Mouse (Mus musculus) lung, embryonic 16.5 days (tissue): Measurements from ENCODE around the gene Rasal2. TPM values are rescaled to one million over a fixed set of nuclear protein-coding genes. Genes with fewer than 3 reads are reported as not detected.

ENCODE experiments used
- ATAC-seq: fragments of 200-750 bp; cut with Nextera tagmentation; 2 replicates; pipeline ENCODE4 v1.8.0; 2017; ENCODE audit warnings: low read depth, mild to moderate bottlenecking, moderate library complexity
- H3K27ac ChIP-seq: fragments of 300-500 bp; sonication (generic); 2 replicates; pipeline ENCODE4 v1.5.1; 2014; ENCODE audit warnings: mild to moderate bottlenecking, control low read depth, low read length
- H3K27me3 ChIP-seq: fragments of 300-500 bp; sonication (generic); 2 replicates; pipeline ENCODE4 v1.6.1; 2014; ENCODE audit warnings: low read depth, low read length, mixed read lengths; ENCODE audit not compliant: control insufficient read depth, insufficient read depth
- H3K36me3 ChIP-seq: fragments of 300-500 bp; sonication (generic); 2 replicates; pipeline ENCODE4 v1.6.1; 2014; ENCODE audit warnings: low read length; ENCODE audit not compliant: control insufficient read depth, insufficient read depth
- H3K4me1 ChIP-seq: fragments of 300-500 bp; sonication (generic); replicated peaks from 2 replicates; pipeline ENCODE4 v1.6.1; 2014; ENCODE audit warnings: low read length, mixed read lengths; ENCODE audit not compliant: control insufficient read depth, insufficient read depth
- H3K4me2 ChIP-seq: fragments of 300-500 bp; sonication (generic); 2 replicates; pipeline ENCODE4 v1.6.1; 2014; ENCODE audit warnings: low read depth, low read length, control low read depth
- H3K4me3 ChIP-seq: fragments of 300-500 bp; sonication (generic); 2 replicates; pipeline ENCODE4 v1.5.1; 2014; ENCODE audit warnings: mild to moderate bottlenecking, low read length, control low read depth
- H3K9ac ChIP-seq: fragments of 300-500 bp; sonication (generic); 2 replicates; pipeline ENCODE4 v1.6.1; 2014; ENCODE audit warnings: low read length, control low read depth
- H3K9me3 ChIP-seq: fragments of 300-500 bp; sonication (generic); 2 replicates; pipeline ENCODE4 v1.6.1; 2016; ENCODE audit warnings: low read length; ENCODE audit not compliant: control insufficient read depth
- whole genome bisulfite sequencing: fragments of 180-500 bp; shearing (Covaris S2); extraction: QIAGEN DNeasy Blood & Tissue Kit; methylation state at CpG from one replicate; pipeline ENCODE4 v1.1.7; 2014; 5-methylcytosine and 5-hydroxymethylcytosine counted together
- polyA plus RNA-seq: library from polyadenylated mRNA; unstranded; fragments of >200 nt; fragmentation: Nextera tagmentation; extraction: Ambion mirVana; gene quantifications from 2 replicates; pipeline ENCODE4 v1.2.1, GENCODE M21; 2015

Rasal2 gene
- polyA plus RNA-seq, 1 experiment from 2014 or later = 8.5 TPM

DNA sequence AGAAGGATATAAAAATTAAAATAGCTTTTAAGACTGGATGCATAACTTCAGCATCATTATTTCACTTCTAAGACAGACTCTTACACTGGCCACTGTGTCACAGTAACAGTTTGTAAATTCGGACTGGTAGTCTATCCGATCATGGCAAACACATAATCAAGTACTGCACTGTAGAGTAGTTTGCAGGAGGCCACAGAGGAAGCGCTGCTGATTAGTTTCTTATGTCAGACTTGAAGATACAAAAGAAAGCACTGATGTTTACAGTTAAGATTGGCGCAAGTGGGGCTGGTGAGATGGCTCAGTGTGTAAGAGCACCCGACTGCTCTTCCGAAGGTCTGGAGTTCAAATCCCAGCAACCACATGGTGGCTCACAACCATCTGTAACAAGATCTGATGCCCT is 187.4 kb downstream of the Rasal2 start:
- H3K4me1 ChIP-seq = no peaks in the 10 kb centered on the region
- H3K9me3 ChIP-seq = no peaks in the 10 kb centered on the region
- peak; percentile 34; the same call in 1 of the 2 replicates for ATAC-seq
- H3K4me2 ChIP-seq = no peak overlapping the region
- no peaks in the 10 kb centered on the region for H3K27me3 ChIP-seq
- 73% methylated on average over 6 of the region's 6 CpGs for WGBS
- no peak overlapping the region for H3K4me3 ChIP-seq
- H3K36me3 ChIP-seq = no peaks in the 10 kb centered on the region
- no peak overlapping the region for H3K27ac ChIP-seq
- no peak overlapping the region for H3K9ac ChIP-seq

GRCm38 (mm10) chr1:157220910-157221309 is 191.5 kb downstream of the Rasal2 start:
- Histone ChIP-seq H3K4me2 (no peak overlapping the region), H3K9ac (no peak overlapping the region), H3K4me3 (no peak overlapping the region), H3K9me3 (no peaks in the 10 kb centered on the region), H3K36me3 (no peaks in the 10 kb centered on the region), H3K27me3 (no peaks in the 10 kb centered on the region), H3K27ac (no peak overlapping the region), H3K4me1 (no peaks in the 10 kb centered on the region)
- WGBS = 80% methylated on average over 3 of the region's 3 CpGs
- no peak for ATAC-seq

DNA sequence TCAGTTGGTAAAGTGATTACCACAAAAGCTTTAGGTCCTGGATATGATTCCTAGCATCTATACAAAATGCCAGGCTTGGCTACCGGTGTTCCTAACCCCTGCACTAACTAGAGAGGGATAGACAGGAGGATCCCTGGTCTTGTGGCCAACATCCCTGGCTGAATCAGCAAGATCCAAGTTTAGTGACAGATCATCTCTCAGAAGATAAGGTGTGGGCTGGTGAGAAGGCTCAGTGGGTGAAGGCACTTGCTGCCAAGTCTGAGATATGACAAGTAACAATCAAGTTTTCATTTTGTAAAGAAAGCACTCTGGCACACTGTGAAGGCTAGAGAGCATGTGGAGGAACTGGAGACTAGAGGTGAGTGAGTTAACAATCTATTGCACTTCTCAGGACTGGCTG is 191.9 kb downstream of the Rasal2 start:
- WGBS = 89% methylated on average over 1 of the region's 1 CpGs
- no peak for ATAC-seq

GRCm38 (mm10) chr1:157208754-157209153 is 203.6 kb downstream of the Rasal2 start:
- Histone ChIP-seq H3K9ac (no peak overlapping the region), H3K4me3 (no peak overlapping the region), H3K4me1 (peaks cover 11% of the 10 kb centered on the region), H3K36me3 (no peaks in the 10 kb centered on the region), H3K9me3 (no peaks in the 10 kb centered on the region; the same call in 1 of the 2 replicates), H3K27me3 (no peaks in the 10 kb centered on the region), H3K27ac (peak overlapping the region; percentile 39; the same call in 1 of the 2 replicates), H3K4me2 (no peak overlapping the region)
- 5% methylated on average over 1 of the region's 1 CpGs for WGBS
- ATAC-seq = peak; percentile 91

More for the DNA sequence above, 191.9 kb downstream of the Rasal2 start:
- Histone ChIP-seq H3K27me3 (no peaks in the 10 kb centered on the region), H3K4me3 (no peak overlapping the region), H3K9me3 (no peaks in the 10 kb centered on the region), H3K36me3 (no peaks in the 10 kb centered on the region), H3K27ac (no peak overlapping the region), H3K4me2 (no peak overlapping the region), H3K4me1 (no peaks in the 10 kb centered on the region), H3K9ac (no peak overlapping the region)

- Histone ChIP-seq H3K27ac (no peak overlapping the region), H3K9ac (no peak overlapping the region), H3K27me3 (no peaks in the 10 kb centered on the region), H3K36me3 (no peaks in the 10 kb centered on the region), H3K9me3 (no peaks in the 10 kb centered on the region), H3K4me2 (no peak overlapping the region), H3K4me3 (no peak overlapping the region), H3K4me1 (peaks cover 11% of the 10 kb centered on the region)
- ATAC-seq = no peak
- 69% methylated on average over 4 of the region's 4 CpGs for WGBS
Measured at GRCm38 (mm10) chr1:157205685-157206084, 206.7 kb downstream of the Rasal2 start.

DNA sequence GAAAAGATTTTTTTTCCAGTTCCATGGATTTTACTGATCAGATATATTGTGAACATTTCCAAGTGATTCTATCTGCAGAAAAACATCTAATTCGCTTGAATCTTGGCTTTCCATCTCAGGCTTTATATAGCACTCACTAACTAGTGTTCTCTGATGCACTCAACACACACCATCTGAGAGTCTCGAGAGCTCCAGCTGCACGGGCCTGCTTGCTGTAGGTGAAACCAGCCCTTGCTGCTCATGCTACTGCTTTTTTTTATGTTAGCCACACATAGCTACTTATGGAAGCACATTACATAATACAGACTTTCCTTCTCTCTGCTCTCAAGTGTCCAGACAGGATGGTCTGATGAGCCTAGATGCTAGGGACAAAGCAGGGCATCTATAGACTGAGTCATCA is 229.4 kb downstream of the Rasal2 start:
- no peak for ATAC-seq
- Histone ChIP-seq H3K4me3 (no peak overlapping the region), H3K4me1 (peaks cover 7% of the 10 kb centered on the region; the same call in 1 of the 2 replicates), H3K9me3 (no peaks in the 10 kb centered on the region), H3K27ac (no peak overlapping the region), H3K4me2 (no peak overlapping the region), H3K27me3 (no peaks in the 10 kb centered on the region), H3K36me3 (no peaks in the 10 kb centered on the region), H3K9ac (no peak overlapping the region)
- WGBS = 65% methylated on average over 3 of the region's 3 CpGs

GRCm38 (mm10) chr1:157182431-157182830 is 230.0 kb downstream of the Rasal2 start:
- Histone ChIP-seq H3K4me1 (peaks cover 7% of the 10 kb centered on the region; the same call in 1 of the 2 replicates), H3K9me3 (no peaks in the 10 kb centered on the region), H3K36me3 (no peaks in the 10 kb centered on the region), H3K9ac (no peak overlapping the region), H3K27ac (no peak overlapping the region), H3K27me3 (no peaks in the 10 kb centered on the region), H3K4me2 (no peak overlapping the region), H3K4me3 (no peak overlapping the region)
- no peak for ATAC-seq
- WGBS = 48% methylated on average over 5 of the region's 5 CpGs

GRCm38 (mm10) chr1:157181081-157181480 is 231.3 kb downstream of the Rasal2 start:
- H3K27me3 ChIP-seq = no peaks in the 10 kb centered on the region
- no peak overlapping the region for H3K4me3 ChIP-seq
- peaks cover 7% of the 10 kb centered on the region; the same call in 1 of the 2 replicates for H3K4me1 ChIP-seq
- H3K9ac ChIP-seq = no peak overlapping the region
- H3K36me3 ChIP-seq = no peaks in the 10 kb centered on the region
- ATAC-seq = no peak
- H3K9me3 ChIP-seq = no peaks in the 10 kb centered on the region
- H3K27ac ChIP-seq = no peak overlapping the region
- H3K4me2 ChIP-seq = no peak overlapping the region

DNA sequence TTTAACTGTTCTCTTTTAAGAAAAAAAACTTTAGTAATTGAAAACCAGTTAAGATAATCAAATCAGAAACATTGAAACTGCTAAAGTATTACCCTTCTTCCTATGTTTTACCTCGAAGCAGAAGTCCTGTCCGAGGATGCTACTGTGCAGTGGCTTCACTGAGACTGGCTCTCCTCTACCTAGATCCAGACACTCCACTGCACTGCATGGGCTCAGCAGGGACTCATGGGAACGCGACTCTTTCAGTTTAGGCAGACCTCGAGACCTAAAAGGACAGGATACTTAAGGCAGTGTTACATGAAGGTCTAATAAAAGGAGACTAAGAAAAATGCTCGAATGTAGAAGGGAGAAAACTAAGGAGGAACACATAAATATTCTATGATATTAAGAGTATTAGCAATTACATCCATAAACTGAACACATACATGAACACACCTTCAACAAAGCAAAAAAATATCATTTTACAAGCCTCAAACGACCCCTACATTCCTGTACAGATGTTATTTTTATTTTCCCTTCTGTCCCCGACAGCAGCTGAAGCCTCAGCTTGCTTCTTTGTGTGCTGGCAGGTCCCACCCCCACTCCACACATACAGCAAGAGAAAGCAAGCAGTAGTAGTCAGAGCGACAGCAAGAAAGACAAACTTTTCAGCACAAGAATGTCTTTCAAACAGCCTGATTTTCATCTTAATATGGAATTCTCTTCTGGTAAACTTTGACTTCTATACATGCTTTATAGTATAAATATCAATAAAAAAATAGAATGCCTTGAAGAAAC is 233.2 kb downstream of the Rasal2 start:
- ATAC-seq = no peak
- Histone ChIP-seq H3K9me3 (no peaks in the 10 kb centered on the region), H3K36me3 (peaks cover 3% of the 10 kb centered on the region; the same call in 1 of the 2 replicates), H3K9ac (no peak overlapping the region), H3K4me3 (no peak overlapping the region), H3K27ac (no peak overlapping the region), H3K27me3 (no peaks in the 10 kb centered on the region), H3K4me2 (no peak overlapping the region), H3K4me1 (peaks cover 7% of the 10 kb centered on the region; the same call in 1 of the 2 replicates)
- 38% methylated on average over 9 of the region's 9 CpGs for WGBS
